Mouse (Mus musculus) liver, embryonic 15.5 days (tissue): ENCODE data around the gene Arhgap20. TPM values are rescaled to one million over a fixed set of nuclear protein-coding genes. Genes with fewer than 3 reads are reported as not detected.
A peak's percentile ranks its signal among the peaks of the same experiment; 100 is the strongest.

Experiments
- ATAC-seq: fragments of 200-750 bp; cut with Nextera tagmentation; 2 replicates; pipeline ENCODE4 v1.8.0; 2017; ENCODE audit warnings: moderate number of reproducible peaks, mild to moderate bottlenecking, moderate library complexity; ENCODE audit not compliant: insufficient read depth
- H3K27ac ChIP-seq: fragments of 300-500 bp; sonication (generic); replicated peaks from 2 replicates; pipeline ENCODE4 v1.5.1; 2015; ENCODE audit warnings: mild to moderate bottlenecking, inconsistent platforms
- H3K27me3 ChIP-seq: fragments of 300-500 bp; sonication (generic); 2 replicates; pipeline ENCODE4 v1.6.1; 2015; ENCODE audit warnings: mild to moderate bottlenecking, inconsistent platforms
- H3K36me3 ChIP-seq: fragments of 300-500 bp; sonication (generic); replicated peaks from 2 replicates; pipeline ENCODE4 v1.6.1; 2015; ENCODE audit warnings: moderate library complexity, mild to moderate bottlenecking, inconsistent platforms
- H3K4me1 ChIP-seq: fragments of 300-500 bp; sonication (generic); replicated peaks from 2 replicates; pipeline ENCODE4 v1.6.1; 2015; ENCODE audit warnings: inconsistent platforms
- H3K4me2 ChIP-seq: fragments of 300-500 bp; sonication (generic); 2 replicates; pipeline ENCODE4 v1.6.1; 2015; ENCODE audit warnings: moderate library complexity, mild to moderate bottlenecking, inconsistent platforms
- H3K4me3 ChIP-seq: fragments of 300-500 bp; sonication (generic); replicated peaks from 2 replicates; pipeline ENCODE4 v1.5.1; 2015; ENCODE audit warnings: mild to moderate bottlenecking, inconsistent platforms
- H3K9ac ChIP-seq: fragments of 300-500 bp; sonication (generic); 2 replicates; pipeline ENCODE4 v1.6.1; 2015; ENCODE audit warnings: moderate library complexity, mild to moderate bottlenecking, inconsistent platforms
- H3K9me3 ChIP-seq: fragments of 300-500 bp; sonication (generic); replicated peaks from 2 replicates; pipeline ENCODE4 v1.6.1; 2016; ENCODE audit warnings: inconsistent platforms
- WGBS: fragments of 180-500 bp; shearing (Covaris S2); methylation state at CpG from one replicate; pipeline ENCODE4 v1.1.7; 2015; ENCODE audit warnings: mixed read lengths; ENCODE audit not compliant: insufficient replicate concordance; 5-methylcytosine and 5-hydroxymethylcytosine counted together
- polyA plus RNA-seq: library from polyadenylated mRNA; unstranded; fragments of >200 nt; fragmentation: Nextera tagmentation; extraction: Ambion mirVana; gene quantifications from 2 replicates; pipeline ENCODE4 v1.2.1, GENCODE M21; 2015

The Arhgap20 gene
- polyA plus RNA-seq, 1 experiment from 2014 or later = 0.18 TPM

DNA sequence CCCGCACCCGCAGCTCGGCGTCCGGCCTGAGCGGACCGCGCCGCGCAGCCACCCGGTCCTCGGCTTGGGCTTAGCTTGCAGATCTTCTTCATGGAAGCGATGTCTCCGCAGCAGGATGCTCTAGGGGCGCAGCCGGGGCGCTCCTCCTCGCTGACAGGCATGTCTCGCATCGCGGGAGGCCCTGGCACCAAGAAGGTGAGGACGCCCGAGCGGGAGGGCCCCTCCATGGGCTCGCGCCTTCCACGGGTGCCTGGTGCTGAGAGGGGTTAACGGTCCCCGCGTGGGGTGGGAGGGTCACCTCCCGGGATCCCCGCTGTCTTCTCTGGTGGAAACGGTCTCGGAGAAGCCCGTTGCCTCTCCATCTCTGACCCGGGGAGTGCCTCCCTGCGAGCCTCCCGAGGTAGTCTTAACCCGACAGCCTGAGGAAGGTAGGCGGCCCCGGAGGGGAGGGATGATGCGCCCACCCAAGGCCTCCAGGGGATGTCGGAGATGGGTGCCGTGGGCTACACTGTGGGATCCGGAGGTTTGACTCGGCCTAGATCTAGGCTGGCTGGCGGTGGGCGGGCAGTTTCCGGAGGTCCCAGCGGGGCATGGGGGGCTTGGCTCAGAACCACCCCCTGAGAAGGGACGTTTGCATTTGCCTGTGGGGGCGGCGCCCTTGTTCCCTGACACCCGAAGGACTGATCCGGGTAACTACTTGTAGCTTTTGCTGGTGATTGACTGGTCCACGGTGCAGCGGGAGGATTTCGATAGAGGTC is 459 bp downstream of the Arhgap20 start:
- no peaks in the 10 kb centered on the region for H3K36me3 ChIP-seq
- H3K9ac ChIP-seq = no peak overlapping the region
- H3K4me2 ChIP-seq = peak overlapping the region; percentile 79
- H3K27me3 ChIP-seq = peaks cover 75% of the 10 kb centered on the region
- WGBS = under 1% methylated on average over 47 of the region's 58 CpGs
- H3K9me3 ChIP-seq = no peaks in the 10 kb centered on the region
- H3K4me1 ChIP-seq = peaks cover 18% of the 10 kb centered on the region
- H3K27ac ChIP-seq = no peak overlapping the region
- peak overlapping the region; percentile 59 for H3K4me3 ChIP-seq
- ATAC-seq = peak; percentile 17; the same call in 1 of the 2 replicates

DNA sequence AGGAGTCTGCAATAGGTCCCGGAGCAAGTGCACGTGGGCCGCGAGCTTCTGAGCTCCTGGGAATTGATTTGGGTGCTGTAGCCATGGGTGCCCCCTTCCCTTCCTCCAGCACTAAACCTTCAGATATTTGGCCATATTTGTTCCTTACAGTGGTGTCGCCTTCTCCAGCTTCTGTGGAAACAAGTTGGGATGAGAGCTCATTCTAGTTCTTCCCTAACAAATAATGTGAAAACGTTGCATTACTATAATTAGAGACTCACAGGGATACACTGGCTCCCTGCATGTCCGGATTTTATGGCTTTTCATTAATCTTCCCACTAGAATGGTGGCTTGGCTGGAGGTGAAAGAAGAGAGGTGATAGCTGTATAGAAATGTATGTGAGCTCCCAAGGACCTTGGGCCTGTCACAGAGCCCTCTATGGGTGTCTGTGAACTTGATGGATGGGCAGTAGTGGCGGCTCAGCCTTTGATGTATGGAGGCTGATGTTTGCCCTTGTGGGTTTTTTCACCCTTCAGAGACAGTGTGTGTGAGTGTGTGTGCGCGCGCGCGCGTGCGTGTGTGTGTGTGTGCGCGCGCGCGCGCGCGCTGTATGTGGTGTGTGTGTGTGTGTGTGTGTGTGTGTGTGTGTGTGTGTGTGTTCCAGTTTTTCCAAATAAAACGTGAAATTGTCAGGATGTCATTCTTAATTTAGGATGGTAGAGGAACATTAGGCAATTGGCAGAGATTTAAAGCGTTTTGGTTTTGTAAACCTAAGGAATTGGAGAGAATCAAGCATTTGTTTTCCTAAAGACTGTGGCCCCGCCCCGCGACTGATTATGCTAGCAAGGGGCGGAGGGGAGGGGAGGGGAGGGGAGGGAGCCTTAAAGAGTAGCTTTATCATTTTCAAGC is 1.3 kb downstream of the Arhgap20 start:
- ATAC-seq = no peak
- H3K4me2 ChIP-seq = peak overlapping the region; percentile 79
- H3K9ac ChIP-seq = no peak overlapping the region
- no peak overlapping the region for H3K27ac ChIP-seq
- H3K4me1 ChIP-seq = peaks cover 18% of the 10 kb centered on the region
- H3K9me3 ChIP-seq = no peaks in the 10 kb centered on the region
- no peaks in the 10 kb centered on the region for H3K36me3 ChIP-seq
- H3K27me3 ChIP-seq = peaks cover 70% of the 10 kb centered on the region
- peak overlapping the region; percentile 59; the same call in 1 of the 2 replicates for H3K4me3 ChIP-seq
- 2% methylated on average over 29 of the region's 29 CpGs for WGBS

DNA sequence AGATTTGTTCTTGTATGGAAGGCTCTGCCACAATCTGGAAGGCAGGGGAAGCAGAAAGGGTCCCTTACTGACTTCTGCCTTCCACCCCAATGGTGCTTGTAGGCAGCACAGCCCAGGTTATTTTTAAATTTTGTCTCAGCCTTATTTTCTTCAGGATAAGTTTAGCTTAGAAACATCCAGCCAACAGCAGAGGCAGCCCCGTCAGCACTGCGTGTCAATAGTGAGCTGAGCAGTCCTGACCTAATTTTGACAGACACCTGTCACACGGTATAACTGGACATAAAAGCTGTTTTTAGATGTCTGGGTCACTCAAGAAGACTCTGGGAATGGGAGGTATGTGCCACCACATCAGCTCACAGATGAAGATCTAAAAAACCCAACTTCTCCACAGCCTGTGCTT is 9.1 kb downstream of the Arhgap20 start:
- Histone ChIP-seq H3K9me3 (no peaks in the 10 kb centered on the region), H3K4me1 (no peaks in the 10 kb centered on the region), H3K27me3 (no peaks in the 10 kb centered on the region), H3K4me3 (no peak overlapping the region), H3K9ac (no peak overlapping the region), H3K4me2 (no peak overlapping the region), H3K36me3 (no peaks in the 10 kb centered on the region), H3K27ac (no peak overlapping the region)
- WGBS = 65% methylated on average over 3 of the region's 3 CpGs
- no peak for ATAC-seq

DNA sequence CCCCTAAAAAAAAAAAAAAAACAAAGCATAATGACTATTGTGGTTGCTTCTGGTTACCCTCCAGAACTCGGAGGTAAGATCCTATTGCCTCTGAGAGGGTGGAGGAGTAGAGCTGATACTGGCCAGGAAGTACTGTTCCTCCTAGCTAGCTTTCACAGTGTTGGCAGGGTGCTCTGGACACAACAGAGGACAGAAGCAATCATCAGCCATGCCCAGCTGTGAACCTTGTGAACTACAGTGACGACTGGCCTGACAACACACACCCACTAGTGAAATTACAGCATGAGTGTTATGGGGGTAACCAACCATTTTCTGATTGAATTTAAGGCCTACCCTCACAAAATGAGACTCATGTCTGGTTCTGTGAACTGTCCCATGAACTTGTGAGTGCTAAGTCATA is 11.3 kb downstream of the Arhgap20 start:
- no peak for ATAC-seq

DNA sequence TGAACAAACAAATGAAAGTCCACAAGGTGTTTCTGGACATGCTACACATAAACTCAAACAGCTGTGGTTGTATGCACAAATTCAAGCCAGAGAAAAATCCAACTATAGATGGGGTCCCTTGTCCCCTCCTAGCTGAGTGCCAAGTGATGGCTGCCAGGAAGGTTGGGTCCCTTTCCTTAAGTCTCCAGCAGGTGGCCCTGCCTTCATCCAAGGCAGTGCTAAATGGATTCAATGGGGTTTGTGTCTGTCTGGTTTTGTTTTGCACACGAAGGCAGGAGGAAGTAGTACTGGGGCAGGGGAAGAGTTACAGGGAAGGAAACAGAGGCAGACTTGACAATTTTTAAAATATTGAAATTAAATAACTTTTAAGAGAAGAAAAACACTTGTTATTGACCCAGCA is 12.0 kb downstream of the Arhgap20 start:
- Histone ChIP-seq H3K4me3 (no peak overlapping the region), H3K4me2 (no peak overlapping the region), H3K9me3 (no peaks in the 10 kb centered on the region), H3K36me3 (no peaks in the 10 kb centered on the region), H3K27me3 (no peaks in the 10 kb centered on the region), H3K27ac (no peak overlapping the region), H3K9ac (no peak overlapping the region), H3K4me1 (no peaks in the 10 kb centered on the region)
- 0% methylated on average over 1 of the region's 1 CpGs for WGBS
- ATAC-seq = no peak

More for the DNA sequence above, 11.3 kb downstream of the Arhgap20 start:
- H3K27ac ChIP-seq = no peak overlapping the region
- H3K9ac ChIP-seq = no peak overlapping the region
- WGBS = 28% methylated on average over 2 of the region's 2 CpGs
- H3K4me2 ChIP-seq = no peak overlapping the region
- H3K9me3 ChIP-seq = no peaks in the 10 kb centered on the region
- no peaks in the 10 kb centered on the region for H3K36me3 ChIP-seq
- no peaks in the 10 kb centered on the region for H3K27me3 ChIP-seq
- H3K4me3 ChIP-seq = no peak overlapping the region
- H3K4me1 ChIP-seq = no peaks in the 10 kb centered on the region

DNA sequence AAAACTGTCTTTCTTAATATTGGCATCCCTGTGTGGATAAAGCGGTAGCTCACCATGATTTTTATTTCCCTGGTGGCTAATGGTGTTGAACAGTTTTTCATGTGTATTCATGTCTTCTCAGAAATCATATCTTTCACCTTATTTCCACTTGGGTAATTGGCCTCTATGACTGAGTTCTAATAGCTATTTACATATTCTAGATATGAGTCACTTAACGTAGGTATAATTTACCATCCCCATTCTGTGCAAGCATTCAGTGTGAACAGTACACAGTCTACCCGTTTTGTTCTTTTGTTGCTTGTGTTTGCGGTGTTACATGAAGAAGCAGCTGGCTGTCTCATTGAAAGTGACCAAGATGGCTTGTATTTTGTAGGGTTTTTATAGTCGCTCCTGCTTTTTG is 14.1 kb downstream of the Arhgap20 start:
- 64% methylated on average over 5 of the region's 5 CpGs for WGBS
- Histone ChIP-seq H3K27ac (no peak overlapping the region), H3K9me3 (no peaks in the 10 kb centered on the region), H3K4me2 (no peak overlapping the region), H3K36me3 (no peaks in the 10 kb centered on the region), H3K4me1 (no peaks in the 10 kb centered on the region), H3K4me3 (no peak overlapping the region), H3K27me3 (no peaks in the 10 kb centered on the region), H3K9ac (no peak overlapping the region)
- no peak for ATAC-seq

DNA sequence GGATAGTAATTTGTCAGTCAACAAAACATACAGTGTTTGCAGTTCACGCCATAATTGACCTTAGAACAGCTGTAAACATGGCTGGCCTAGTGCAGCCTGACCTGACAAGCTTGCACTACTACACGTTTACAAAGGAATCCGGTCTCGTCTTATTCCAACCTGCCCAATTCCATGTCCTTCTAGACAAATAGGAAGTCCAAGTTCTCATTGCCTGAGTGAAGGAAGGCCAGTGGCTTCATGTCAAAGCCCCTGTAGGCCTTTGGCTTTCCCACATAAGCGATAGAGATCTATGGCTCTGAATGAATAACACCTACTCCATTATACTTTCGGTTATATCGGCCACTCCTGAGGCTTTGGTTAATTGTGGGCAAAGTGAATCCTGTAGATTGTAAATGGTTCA is 16.0 kb downstream of the Arhgap20 start:
- no peak overlapping the region for H3K9ac ChIP-seq
- H3K27ac ChIP-seq = no peak overlapping the region
- H3K9me3 ChIP-seq = no peaks in the 10 kb centered on the region
- no peak overlapping the region for H3K4me3 ChIP-seq
- H3K27me3 ChIP-seq = no peaks in the 10 kb centered on the region
- 65% methylated on average over 7 of the region's 7 CpGs for WGBS
- H3K4me1 ChIP-seq = no peaks in the 10 kb centered on the region
- H3K36me3 ChIP-seq = no peaks in the 10 kb centered on the region
- ATAC-seq = no peak
- H3K4me2 ChIP-seq = no peak overlapping the region

DNA sequence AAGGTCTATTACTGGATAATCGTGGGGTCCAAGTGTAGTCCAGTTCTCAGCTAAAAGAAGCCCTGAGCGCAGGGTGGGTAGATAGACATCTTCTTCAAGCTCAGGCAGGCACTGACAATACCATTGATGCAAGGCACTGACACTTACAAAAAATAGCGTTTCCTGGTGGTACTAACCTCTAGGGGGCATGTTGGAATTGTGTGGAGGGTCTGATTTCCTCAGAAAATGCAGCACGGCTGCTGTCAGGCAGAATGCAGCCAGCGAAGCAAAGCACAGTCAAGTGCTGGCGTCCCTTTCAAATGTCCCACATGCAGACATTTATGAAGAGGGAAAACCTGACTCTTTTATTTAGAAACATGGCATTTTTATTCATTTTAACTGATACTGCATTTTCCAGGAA is 22.2 kb downstream of the Arhgap20 start:
- no peak for ATAC-seq
- 34% methylated on average over 6 of the region's 6 CpGs for WGBS
- no peak overlapping the region for H3K4me3 ChIP-seq
- H3K4me1 ChIP-seq = no peaks in the 10 kb centered on the region
- no peak overlapping the region for H3K4me2 ChIP-seq
- no peaks in the 10 kb centered on the region for H3K36me3 ChIP-seq
- H3K9me3 ChIP-seq = no peaks in the 10 kb centered on the region
- no peak overlapping the region for H3K9ac ChIP-seq
- H3K27me3 ChIP-seq = no peaks in the 10 kb centered on the region
- no peak overlapping the region for H3K27ac ChIP-seq

DNA sequence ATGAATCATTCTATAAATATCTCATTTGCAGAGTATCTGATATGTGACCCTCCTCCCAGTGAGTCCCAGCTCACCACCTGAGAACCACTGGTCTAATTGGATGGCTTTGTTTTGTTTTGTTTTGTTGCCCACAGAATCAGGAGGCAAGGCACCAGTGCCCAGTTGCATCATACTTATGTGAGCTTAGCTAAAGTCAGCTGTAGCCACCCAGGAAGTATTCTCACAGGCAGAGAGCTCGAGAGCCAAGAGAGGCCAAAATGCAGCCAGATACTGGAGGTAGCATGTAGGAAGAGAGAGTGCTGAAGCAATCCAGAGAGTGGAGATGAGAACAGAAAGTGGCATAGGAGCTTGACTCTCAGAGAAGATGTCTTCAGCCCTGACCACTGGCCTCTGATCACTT is 23.3 kb downstream of the Arhgap20 start:
- Histone ChIP-seq H3K9me3 (no peaks in the 10 kb centered on the region), H3K4me2 (no peak overlapping the region), H3K27ac (no peak overlapping the region), H3K27me3 (no peaks in the 10 kb centered on the region), H3K4me1 (no peaks in the 10 kb centered on the region), H3K9ac (no peak overlapping the region), H3K36me3 (no peaks in the 10 kb centered on the region), H3K4me3 (no peak overlapping the region)
- 24% methylated on average over 1 of the region's 1 CpGs for WGBS
- no peak for ATAC-seq

DNA sequence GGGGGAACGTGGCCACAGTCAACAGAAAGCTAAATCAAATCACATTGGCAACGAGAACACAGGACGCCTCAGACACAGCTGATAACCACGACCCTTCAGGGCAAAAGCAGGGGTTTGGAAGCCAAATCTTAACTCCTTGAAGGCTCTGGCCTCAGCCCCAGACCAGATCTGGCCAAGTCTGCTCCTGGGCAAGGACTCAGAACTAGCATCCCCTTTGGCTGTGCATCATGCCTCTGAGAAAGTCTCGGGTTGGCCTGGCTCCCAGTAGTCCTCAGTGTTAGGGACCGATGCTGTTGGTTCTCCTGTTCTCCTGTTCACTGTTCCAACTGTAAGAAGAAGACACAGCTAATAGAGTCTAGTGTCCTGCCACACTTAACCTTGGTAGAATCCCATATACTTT is 30.1 kb downstream of the Arhgap20 start:
- WGBS = 51% methylated on average over 6 of the region's 6 CpGs
- no peak for ATAC-seq

DNA sequence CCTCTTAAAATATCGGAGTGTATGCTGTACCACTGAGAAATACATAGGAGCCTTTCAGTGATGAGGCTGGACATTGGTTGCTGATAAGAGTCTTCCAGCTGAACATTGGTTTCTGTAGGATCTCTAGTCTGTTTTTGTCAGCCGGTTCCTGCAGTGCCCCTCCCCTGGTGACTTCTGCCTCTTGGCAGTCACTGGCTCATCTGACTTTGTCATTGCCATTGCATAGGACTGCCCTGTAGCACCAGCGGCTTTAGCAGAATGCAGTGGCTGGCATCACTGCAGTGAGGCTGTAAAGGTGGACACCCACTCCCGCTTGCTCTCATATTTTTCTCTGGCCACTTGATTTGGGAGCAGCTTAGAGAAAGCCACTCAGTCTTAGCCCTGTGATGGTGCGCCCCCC is 33.1 kb downstream of the Arhgap20 start:
- Histone ChIP-seq H3K4me2 (no peak overlapping the region), H3K27me3 (no peaks in the 10 kb centered on the region), H3K4me1 (no peaks in the 10 kb centered on the region), H3K27ac (no peak overlapping the region), H3K36me3 (no peaks in the 10 kb centered on the region), H3K9ac (no peak overlapping the region), H3K4me3 (no peak overlapping the region), H3K9me3 (no peaks in the 10 kb centered on the region)
- ATAC-seq = no peak
- 65% methylated on average over 5 of the region's 5 CpGs for WGBS

More for the DNA sequence above, 30.1 kb downstream of the Arhgap20 start:
- Histone ChIP-seq H3K4me1 (no peaks in the 10 kb centered on the region), H3K36me3 (no peaks in the 10 kb centered on the region), H3K27ac (no peak overlapping the region), H3K9ac (no peak overlapping the region), H3K4me2 (no peak overlapping the region), H3K4me3 (no peak overlapping the region), H3K27me3 (no peaks in the 10 kb centered on the region), H3K9me3 (no peaks in the 10 kb centered on the region)
